Mouse (Mus musculus) hindbrain, embryonic 10.5 days (tissue): Measurements from ENCODE around the gene Smok2a. TPM values are rescaled to one million over a fixed set of nuclear protein-coding genes. Genes with fewer than 3 reads are reported as not detected.
"Not testable (repeated sequence)": the region's sequence is repeated elsewhere in the genome, so short reads cannot be mapped to it uniquely, and the experiment has no call there.

Source experiments
- DNase-seq: peaks from one replicate; pipeline ENCODE4 v3.0.0-alpha.2; 2017; ENCODE audit warnings: low spot score
- H3K27ac ChIP-seq: fragments of 300-500 bp; sonication (generic); 2 replicates; pipeline ENCODE4 v1.5.1; 2016; ENCODE audit warnings: mild to moderate bottlenecking, moderate library complexity
- H3K27me3 ChIP-seq: fragments of 300-500 bp; sonication (generic); 2 replicates; pipeline ENCODE4 v1.6.1; 2016; ENCODE audit warnings: mild to moderate bottlenecking; ENCODE audit not compliant: poor library complexity, insufficient read depth, severe bottlenecking
- H3K36me3 ChIP-seq: fragments of 300-500 bp; sonication (generic); 2 replicates; pipeline ENCODE4 v1.6.1; 2016; ENCODE audit warnings: mild to moderate bottlenecking, moderate library complexity
- H3K4me1 ChIP-seq: fragments of 300-500 bp; sonication (generic); replicated peaks from 2 replicates; pipeline ENCODE4 v1.6.1; 2016; ENCODE audit warnings: mild to moderate bottlenecking
- H3K4me3 ChIP-seq: fragments of 300-500 bp; sonication (generic); 2 replicates; pipeline ENCODE4 v1.5.1; 2016; ENCODE audit warnings: mild to moderate bottlenecking, moderate library complexity
- H3K9me3 ChIP-seq: fragments of 300-500 bp; sonication (generic); 2 replicates; pipeline ENCODE4 v1.6.1; 2016; ENCODE audit warnings: mild to moderate bottlenecking, moderate library complexity
- WGBS: fragments of 180-500 bp; shearing (Covaris S2); methylation state at CpG from one replicate; pipeline ENCODE4 v1.1.7; 2016; 5-methylcytosine and 5-hydroxymethylcytosine counted together
- polyA plus RNA-seq: library from polyadenylated mRNA; unstranded; fragments of >200 nt; fragmentation: Nextera tagmentation; extraction: Ambion mirVana; gene quantifications from 2 replicates; pipeline ENCODE4 v1.2.1, GENCODE M21; 2016

The Smok2a gene
- not detected in 2 replicates for polyA plus RNA-seq

GRCm38 (mm10) chr17:13220888-13221287 is at the start of gene Smok2a:
Smok2a (plus strand) TSS chr17:13221188.
- H3K4me1 ChIP-seq, result no peaks in the 10 kb centered on the region
- peaks cover 97% of the 10 kb centered on the region for H3K9me3 ChIP-seq
- H3K27me3 ChIP-seq, result no peaks in the 10 kb centered on the region
- no peak for DNase-seq
- WGBS, result 91% methylated on average over 3 of the region's 3 CpGs
- H3K27ac ChIP-seq, result no peak within 1 kb of the TSS
- H3K4me3 ChIP-seq, result no peak within 1 kb of the TSS
- no peaks in the 10 kb centered on the region for H3K36me3 ChIP-seq

- H3K4me1 ChIP-seq, H3K36me3 ChIP-seq, DNase-seq, H3K4me3 ChIP-seq, H3K27ac ChIP-seq, H3K27me3 ChIP-seq, H3K9me3 ChIP-seq: not testable (repeated sequence)
- WGBS, result 87% methylated on average over 6 of the region's 6 CpGs
Measured at GRCm38 (mm10) chr17:13173578-13173977, 47.4 kb upstream of the Smok2a start.

- H3K27ac ChIP-seq, H3K27me3 ChIP-seq, H3K4me3 ChIP-seq, H3K36me3 ChIP-seq, H3K4me1 ChIP-seq, DNase-seq: not testable (repeated sequence)
- WGBS, result 60% methylated on average over 2 of the region's 3 CpGs
- peaks cover 12% of the 10 kb centered on the region for H3K9me3 ChIP-seq
Measured at GRCm38 (mm10) chr17:13174029-13174428, 47.0 kb upstream of the Smok2a start.

GRCm38 (mm10) chr17:13175609-13176008 is 45.4 kb upstream of the Smok2a start:
- H3K27me3 ChIP-seq, DNase-seq, H3K4me3 ChIP-seq, H3K4me1 ChIP-seq, H3K27ac ChIP-seq, H3K36me3 ChIP-seq: not testable (repeated sequence)
- WGBS, result 40% methylated on average over 1 of the region's 1 CpGs
- peaks cover 19% of the 10 kb centered on the region for H3K9me3 ChIP-seq

- 59% methylated on average over 1 of the region's 1 CpGs for WGBS
- H3K4me1 ChIP-seq, H3K36me3 ChIP-seq, H3K27ac ChIP-seq, DNase-seq, H3K27me3 ChIP-seq, H3K4me3 ChIP-seq: not testable (repeated sequence)
- peaks cover 39% of the 10 kb centered on the region for H3K9me3 ChIP-seq
Measured at GRCm38 (mm10) chr17:13177796-13178195, 43.2 kb upstream of the Smok2a start.

DNA sequence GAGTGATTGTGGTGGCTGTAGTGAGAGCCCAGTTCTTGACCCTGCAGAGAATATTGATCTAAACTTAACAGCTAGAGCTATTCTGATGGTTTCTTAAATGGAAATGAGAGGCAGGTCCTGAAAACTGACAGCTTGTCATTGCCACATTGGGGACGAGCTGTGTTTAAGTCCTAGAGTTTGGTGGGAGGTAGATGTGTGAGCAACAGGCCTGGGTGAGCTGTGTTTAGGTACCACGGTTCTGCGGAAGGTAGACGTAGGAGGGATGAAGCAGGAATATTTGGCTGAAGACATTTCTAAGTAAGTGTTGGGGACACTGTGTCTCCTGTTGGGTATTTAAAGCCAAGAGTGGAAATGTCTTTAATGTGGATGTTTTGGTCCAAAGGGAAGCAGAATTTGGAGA is 42.0 kb upstream of the Smok2a start:
- not testable (repeated sequence) for H3K27ac ChIP-seq, H3K4me1 ChIP-seq, DNase-seq, H3K36me3 ChIP-seq, H3K27me3 ChIP-seq, H3K4me3 ChIP-seq
- peaks cover 45% of the 10 kb centered on the region for H3K9me3 ChIP-seq
- WGBS, result 91% methylated on average over 4 of the region's 4 CpGs

DNA sequence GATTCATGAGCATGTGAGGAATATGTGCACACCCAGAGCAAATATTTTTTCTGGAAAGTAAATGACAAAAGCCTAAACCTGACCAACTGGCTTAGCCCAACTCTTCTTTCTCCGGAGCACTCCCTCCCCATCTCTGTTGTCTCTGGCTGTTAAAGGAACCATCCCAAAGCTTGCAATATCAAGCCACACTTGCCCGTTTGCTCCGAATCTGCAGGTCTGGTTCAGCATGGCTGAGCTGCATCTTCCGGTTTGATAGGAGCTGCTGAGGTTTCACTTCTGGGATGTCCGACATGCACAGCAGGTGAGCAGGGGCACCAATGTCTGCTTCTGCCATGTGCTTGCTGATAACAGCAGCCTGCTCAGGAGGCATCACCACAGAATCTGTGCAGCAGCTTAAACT is 40.5 kb upstream of the Smok2a start:
- not testable (repeated sequence) for H3K27ac ChIP-seq, H3K27me3 ChIP-seq, H3K36me3 ChIP-seq, H3K4me1 ChIP-seq, DNase-seq, H3K4me3 ChIP-seq
- peaks cover 54% of the 10 kb centered on the region for H3K9me3 ChIP-seq
- WGBS, result 90% methylated on average over 5 of the region's 5 CpGs

DNA sequence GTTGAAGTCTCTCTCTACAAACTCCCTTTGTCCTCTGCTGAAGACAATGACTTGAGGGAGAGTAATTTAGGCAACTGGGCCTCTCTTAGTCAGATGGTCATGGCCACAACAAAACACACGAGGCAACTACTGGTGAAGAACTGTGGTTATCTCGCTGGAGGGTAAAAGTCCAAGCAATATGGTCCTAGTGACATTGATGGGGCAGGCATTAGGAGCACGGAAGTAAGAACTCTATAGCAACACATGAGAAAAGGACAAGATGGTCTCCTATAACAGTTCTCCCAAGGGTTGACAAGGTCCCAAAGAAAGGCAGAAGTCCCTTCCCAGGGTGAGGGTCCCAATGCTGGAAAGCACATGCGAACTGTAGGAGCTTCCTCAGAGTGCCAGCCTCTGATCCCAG is 38.3 kb upstream of the Smok2a start:
- not testable (repeated sequence) for DNase-seq, H3K27ac ChIP-seq, H3K36me3 ChIP-seq, H3K4me1 ChIP-seq, H3K27me3 ChIP-seq, H3K4me3 ChIP-seq
- peaks cover 72% of the 10 kb centered on the region for H3K9me3 ChIP-seq
- 80% methylated on average over 3 of the region's 4 CpGs for WGBS

- not testable (repeated sequence) for DNase-seq, H3K4me1 ChIP-seq, H3K36me3 ChIP-seq, H3K4me3 ChIP-seq, H3K27me3 ChIP-seq, H3K27ac ChIP-seq
- H3K9me3 ChIP-seq, result peaks cover 74% of the 10 kb centered on the region
- 90% methylated on average over 5 of the region's 5 CpGs for WGBS
Measured at GRCm38 (mm10) chr17:13184514-13184913, 36.5 kb upstream of the Smok2a start.

- not testable (repeated sequence) for DNase-seq, H3K4me3 ChIP-seq, H3K36me3 ChIP-seq, H3K27me3 ChIP-seq, H3K4me1 ChIP-seq, H3K27ac ChIP-seq
- peaks cover 71% of the 10 kb centered on the region for H3K9me3 ChIP-seq
- WGBS, result 86% methylated on average over 6 of the region's 6 CpGs
Measured at GRCm38 (mm10) chr17:13186541-13186940, 34.4 kb upstream of the Smok2a start.

DNA sequence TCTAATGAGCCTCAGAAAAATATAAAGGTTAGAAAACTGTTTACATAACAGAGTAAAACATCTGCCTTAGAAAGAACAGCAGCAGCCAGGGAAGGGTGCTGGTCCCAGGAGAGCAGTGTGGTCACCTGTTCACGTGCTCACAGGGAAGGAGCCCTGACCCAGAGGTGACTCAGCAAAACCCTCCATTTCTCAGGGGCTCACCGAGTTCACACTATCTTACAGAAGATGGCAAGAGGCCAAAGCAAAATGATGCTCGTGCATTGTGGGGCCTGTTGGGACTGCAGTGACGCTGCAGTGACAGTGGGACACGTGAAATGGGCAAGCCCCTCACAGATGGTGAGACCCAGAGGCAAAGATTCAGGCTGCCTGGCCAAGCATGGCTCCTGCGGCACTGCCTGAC is 33.4 kb upstream of the Smok2a start:
- DNase-seq, H3K4me3 ChIP-seq, H3K36me3 ChIP-seq, H3K27me3 ChIP-seq, H3K27ac ChIP-seq, H3K4me1 ChIP-seq: not testable (repeated sequence)
- H3K9me3 ChIP-seq, result peaks cover 70% of the 10 kb centered on the region
- WGBS, result 76% methylated on average over 6 of the region's 6 CpGs

DNA sequence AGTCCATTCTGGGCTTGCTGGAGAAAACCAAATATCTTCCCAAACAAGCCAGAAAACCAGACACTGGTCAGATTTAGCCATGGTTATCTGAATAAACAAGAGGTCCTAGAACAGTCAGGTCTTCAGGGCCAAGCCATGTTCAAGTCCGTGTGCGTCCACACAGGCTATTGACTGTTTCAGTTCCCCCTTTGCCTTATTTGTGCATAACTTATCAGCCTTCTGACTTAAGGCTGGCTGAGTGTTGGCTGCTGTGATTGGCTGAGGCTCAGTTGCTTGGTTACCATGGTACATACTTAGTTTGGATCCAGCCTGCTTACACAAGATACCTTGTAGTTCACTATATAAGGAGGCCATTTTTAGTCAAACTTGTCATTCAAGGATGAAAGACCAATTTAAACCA is 32.1 kb upstream of the Smok2a start:
- peaks cover 72% of the 10 kb centered on the region for H3K9me3 ChIP-seq
- H3K4me3 ChIP-seq, H3K27me3 ChIP-seq, H3K4me1 ChIP-seq, H3K36me3 ChIP-seq, DNase-seq, H3K27ac ChIP-seq: not testable (repeated sequence)
- WGBS, result 86% methylated on average over 2 of the region's 2 CpGs

DNA sequence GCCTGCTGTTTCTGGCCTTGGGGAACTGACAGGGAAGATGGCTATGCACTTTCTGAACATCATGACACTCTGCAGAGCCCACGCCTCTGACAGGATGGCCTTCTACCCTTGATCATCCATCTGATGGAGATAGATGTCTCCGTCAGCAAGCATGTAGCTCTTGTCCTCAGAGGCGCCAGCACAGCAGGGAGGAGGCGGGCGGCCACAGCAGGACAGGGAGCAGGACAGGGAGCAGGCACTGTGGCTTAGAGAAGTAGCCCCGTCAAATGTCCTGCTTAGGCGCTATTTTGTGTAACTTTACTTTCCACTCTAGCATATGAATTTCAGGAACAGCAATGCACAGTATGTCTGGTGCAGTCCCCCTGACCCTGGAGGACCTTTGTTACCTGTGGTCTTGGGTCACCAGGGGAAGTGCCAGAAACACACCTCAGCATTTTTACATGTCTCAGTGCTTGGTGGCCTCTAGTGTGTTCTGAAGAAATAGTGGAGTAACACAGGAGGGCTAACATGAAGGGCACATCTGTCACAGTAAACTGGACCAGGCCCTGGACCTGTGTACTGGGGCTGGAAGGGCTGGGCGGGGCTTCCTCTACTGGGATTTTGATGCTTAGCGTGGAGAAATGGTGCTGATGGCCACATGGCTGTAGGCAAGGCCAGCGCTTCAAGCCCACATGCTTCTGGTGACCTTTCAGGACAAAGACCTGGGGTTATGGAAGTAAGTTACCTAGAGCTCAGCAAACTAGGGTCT is 30.0 kb upstream of the Smok2a start:
- peaks cover 74% of the 10 kb centered on the region for H3K9me3 ChIP-seq
- not testable (repeated sequence) for DNase-seq, H3K36me3 ChIP-seq, H3K27ac ChIP-seq, H3K27me3 ChIP-seq, H3K4me3 ChIP-seq, H3K4me1 ChIP-seq
- WGBS, result 88% methylated on average over 10 of the region's 10 CpGs

DNA sequence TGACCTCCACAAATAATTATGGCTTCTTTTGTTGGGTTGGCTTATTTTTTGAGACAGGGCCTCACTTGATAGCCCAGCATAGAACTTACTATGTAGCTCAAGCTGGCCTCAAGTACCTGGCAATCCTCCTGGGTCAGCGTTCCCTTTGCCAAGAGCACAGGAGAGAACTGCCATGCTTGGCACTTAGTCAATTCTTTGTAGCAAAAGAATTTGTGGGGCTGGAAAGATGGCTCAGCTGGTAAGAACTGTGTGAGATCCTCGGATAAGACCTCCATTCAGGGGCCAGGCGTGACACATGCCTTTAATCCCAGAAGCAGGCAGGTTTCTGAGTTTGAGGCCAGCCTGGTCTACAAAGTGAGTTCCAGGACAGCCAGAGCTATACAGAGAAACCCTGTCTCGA is 24.5 kb upstream of the Smok2a start:
- H3K9me3 ChIP-seq, result peaks cover 76% of the 10 kb centered on the region
- WGBS, result 69% methylated on average over 4 of the region's 4 CpGs
- H3K36me3 ChIP-seq, H3K4me1 ChIP-seq, H3K27ac ChIP-seq, H3K4me3 ChIP-seq, H3K27me3 ChIP-seq, DNase-seq: not testable (repeated sequence)
